Mouse (Mus musculus) midbrain, embryonic 15.5 days (tissue): ENCODE results near the gene Ap1g2. TPM values are rescaled to one million over a fixed set of nuclear protein-coding genes. Genes with fewer than 3 reads are reported as not detected.
A peak's percentile ranks its signal among the peaks of the same experiment; 100 is the strongest.

Experiments used
- ATAC-seq: fragments of 200-750 bp; cut with Nextera tagmentation; replicated peaks from 2 replicates; pipeline ENCODE4 v1.8.0; 2017; ENCODE audit warnings: moderate TSS enrichment
- H3K27ac ChIP-seq: fragments of 300-500 bp; sonication (generic); 2 replicates; pipeline ENCODE4 v1.5.1; 2015; ENCODE audit warnings: mild to moderate bottlenecking, inconsistent platforms
- H3K27me3 ChIP-seq: fragments of 300-500 bp; sonication (generic); replicated peaks from 2 replicates; pipeline ENCODE4 v1.6.1; 2015; ENCODE audit warnings: inconsistent platforms
- H3K36me3 ChIP-seq: fragments of 300-500 bp; sonication (generic); replicated peaks from 2 replicates; pipeline ENCODE4 v1.6.1; 2015; ENCODE audit warnings: inconsistent platforms
- H3K4me1 ChIP-seq: fragments of 300-500 bp; sonication (generic); 2 replicates; pipeline ENCODE4 v1.6.1; 2015; ENCODE audit warnings: inconsistent platforms
- H3K4me2 ChIP-seq: fragments of 300-500 bp; sonication (generic); 2 replicates; pipeline ENCODE4 v1.6.1; 2015; ENCODE audit warnings: inconsistent platforms, mild to moderate bottlenecking, moderate library complexity
- H3K4me3 ChIP-seq: fragments of 300-500 bp; sonication (generic); 2 replicates; pipeline ENCODE4 v1.5.1; 2015; ENCODE audit warnings: mild to moderate bottlenecking, inconsistent platforms
- H3K9ac ChIP-seq: fragments of 300-500 bp; sonication (generic); 2 replicates; pipeline ENCODE4 v1.6.1; 2015; ENCODE audit warnings: mild to moderate bottlenecking, inconsistent platforms
- H3K9me3 ChIP-seq: fragments of 300-500 bp; sonication (generic); 2 replicates; pipeline ENCODE4 v1.6.1; 2016; ENCODE audit warnings: inconsistent platforms
- WGBS: fragments of 180-500 bp; shearing (Covaris S2); methylation state at CpG from one replicate; pipeline ENCODE4 v1.1.7; 2015; ENCODE audit warnings: mixed read lengths; 5-methylcytosine and 5-hydroxymethylcytosine counted together
- polyA plus RNA-seq: library from polyadenylated mRNA; unstranded; fragments of >200 nt; fragmentation: Nextera tagmentation; extraction: Ambion mirVana; gene quantifications from 2 replicates; pipeline ENCODE4 v1.2.1, GENCODE M21; 2015

Gene Ap1g2
- polyA plus RNA-seq, 1 experiment from 2014 or later = 9.2 TPM

DNA sequence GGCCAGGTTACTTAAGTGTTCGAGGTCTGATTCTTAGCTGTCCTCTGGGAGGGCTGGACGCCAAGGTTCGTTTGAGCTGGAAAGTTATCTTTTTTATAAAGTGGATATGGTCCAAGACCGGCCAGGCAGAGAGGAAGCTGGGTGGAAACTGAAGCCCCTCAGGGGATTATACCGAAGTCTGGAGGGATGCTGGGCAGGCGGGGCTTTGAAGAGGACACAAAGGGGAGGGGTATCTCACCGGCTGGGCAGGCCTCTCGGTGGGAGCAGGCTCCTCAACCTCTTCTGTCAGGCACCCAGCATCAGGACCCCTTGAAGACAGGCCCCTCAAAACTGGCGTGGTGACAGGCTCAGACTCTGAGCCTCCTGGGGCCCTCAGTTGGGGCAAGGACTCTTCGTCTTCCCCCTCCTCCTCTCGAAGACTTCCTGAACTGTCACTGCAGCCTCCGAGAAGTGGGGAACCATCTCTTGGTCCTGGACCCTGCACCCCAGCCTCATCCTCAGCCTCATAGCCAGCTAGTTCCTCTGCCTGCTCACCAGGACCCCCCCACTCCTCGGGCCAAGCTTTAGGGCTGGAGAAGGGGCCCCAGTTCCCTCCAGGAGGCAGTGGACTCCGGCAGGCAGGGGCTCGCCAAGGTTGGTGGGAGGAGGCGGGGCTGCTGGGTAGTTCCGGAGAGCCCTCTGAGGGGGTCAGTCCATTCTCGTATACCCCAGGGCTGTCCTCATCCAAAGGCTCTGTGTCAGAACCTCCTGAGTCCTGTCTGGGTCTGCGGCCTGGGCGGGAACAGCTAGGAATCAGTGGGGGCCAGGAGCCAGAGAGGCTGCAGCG is 2.9 kb upstream of the Ap1g2 start:
- 0 out of 2 replicates have a peak overlapping the region, but pooled peaks have one; percentile 1 for H3K4me3 ChIP-seq
- no peaks in the 10 kb centered on the region for H3K9me3 ChIP-seq
- 0 out of 2 replicates have a peak, but pooled peaks have one; percentile 0 for ATAC-seq
- H3K36me3 ChIP-seq = no peaks in the 10 kb centered on the region; the same call in 1 of the 2 replicates
- WGBS = 5% methylated on average over 21 of the region's 21 CpGs
- H3K9ac ChIP-seq = peak overlapping the region; percentile 21; the same call in 1 of the 2 replicates
- H3K27ac ChIP-seq = peak overlapping the region; percentile 85
- H3K27me3 ChIP-seq = no peaks in the 10 kb centered on the region
- peaks cover 84% of the 10 kb centered on the region for H3K4me1 ChIP-seq
- peak overlapping the region; percentile 30 for H3K4me2 ChIP-seq

DNA sequence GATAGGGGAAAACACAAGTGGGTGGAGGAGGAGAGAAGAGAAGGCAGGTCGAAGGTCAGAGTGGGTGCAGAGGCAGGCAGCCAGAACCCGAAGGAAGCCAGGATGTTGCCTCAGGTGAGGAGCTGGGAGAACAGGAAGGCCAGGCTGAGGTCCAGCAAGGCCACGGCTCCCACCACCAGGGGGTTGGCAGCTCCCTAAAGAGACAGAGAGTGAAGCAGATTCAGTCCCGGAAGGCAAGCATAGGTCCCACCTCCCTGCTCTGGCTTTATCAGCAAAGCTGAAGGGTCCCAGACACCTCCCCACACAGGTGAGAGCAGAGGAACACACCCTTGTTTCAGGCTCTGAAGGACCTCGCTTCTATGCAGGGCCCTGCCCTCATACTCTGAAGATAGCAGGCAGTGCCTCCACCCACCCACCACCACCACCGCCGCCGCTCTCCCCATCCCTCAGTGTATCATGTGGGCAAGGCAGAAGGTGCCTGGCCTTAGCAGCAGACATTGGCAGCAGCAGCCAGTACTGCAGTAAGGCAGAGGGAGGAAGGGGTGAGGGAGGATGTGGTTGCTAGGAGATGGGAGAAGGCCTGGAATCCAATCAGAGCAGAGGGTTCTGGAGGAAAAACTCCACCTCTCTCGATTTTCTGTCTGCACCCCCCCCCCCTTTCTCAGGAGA is 1.9 kb upstream of the Ap1g2 start:
- ATAC-seq = peak; percentile 82
- Histone ChIP-seq H3K9me3 (no peaks in the 10 kb centered on the region), H3K4me2 (peak overlapping the region; percentile 34), H3K9ac (peak overlapping the region; percentile 34), H3K27ac (peak overlapping the region; percentile 85), H3K36me3 (no peaks in the 10 kb centered on the region; the same call in 1 of the 2 replicates), H3K27me3 (no peaks in the 10 kb centered on the region), H3K4me3 (no peak overlapping the region), H3K4me1 (peaks cover 75% of the 10 kb centered on the region)
- 28% methylated on average over 9 of the region's 9 CpGs for WGBS

GRCm38 (mm10) chr14:55106990-55107389 is 597 bp upstream of the Ap1g2 start:
- 63% methylated on average over 8 of the region's 8 CpGs for WGBS
- peaks cover 63% of the 10 kb centered on the region for H3K4me1 ChIP-seq
- ATAC-seq = no peak

GRCm38 (mm10) chr14:55105386-55105785 is 1.0 kb downstream of the Ap1g2 start:
- Histone ChIP-seq H3K4me2 (peak overlapping the region; percentile 96), H3K4me3 (peak overlapping the region; percentile 44), H3K27me3 (no peaks in the 10 kb centered on the region), H3K4me1 (peaks cover 48% of the 10 kb centered on the region), H3K9me3 (no peaks in the 10 kb centered on the region), H3K9ac (peak overlapping the region; percentile 70), H3K36me3 (no peaks in the 10 kb centered on the region), H3K27ac (peak overlapping the region; percentile 79)
- 4% methylated on average over 7 of the region's 7 CpGs for WGBS
- ATAC-seq = no peak

More at GRCm38 (mm10) chr14:55106990-55107389, 597 bp upstream of the Ap1g2 start:
- no peaks in the 10 kb centered on the region for H3K9me3 ChIP-seq
- no peaks in the 10 kb centered on the region for H3K27me3 ChIP-seq
- no peaks in the 10 kb centered on the region for H3K36me3 ChIP-seq
- no peak overlapping the region for H3K4me3 ChIP-seq
- 0 out of 2 replicates have a peak overlapping the region, but pooled peaks have one; percentile 0 for H3K27ac ChIP-seq
- no peak overlapping the region for H3K9ac ChIP-seq
- H3K4me2 ChIP-seq = no peak overlapping the region

- peaks cover 39% of the 10 kb centered on the region for H3K4me1 ChIP-seq
- 87% methylated on average over 18 of the region's 18 CpGs for WGBS
- no peaks in the 10 kb centered on the region for H3K9me3 ChIP-seq
- no peak overlapping the region for H3K4me3 ChIP-seq
- no peak overlapping the region for H3K4me2 ChIP-seq
- no peaks in the 10 kb centered on the region for H3K27me3 ChIP-seq
- no peak overlapping the region for H3K9ac ChIP-seq
- ATAC-seq = no peak
- H3K27ac ChIP-seq = no peak overlapping the region
- H3K36me3 ChIP-seq = no peaks in the 10 kb centered on the region
These were observed 2.0 kb downstream of the Ap1g2 start for GRCm38 (mm10) chr14:55104365-55104764.

DNA sequence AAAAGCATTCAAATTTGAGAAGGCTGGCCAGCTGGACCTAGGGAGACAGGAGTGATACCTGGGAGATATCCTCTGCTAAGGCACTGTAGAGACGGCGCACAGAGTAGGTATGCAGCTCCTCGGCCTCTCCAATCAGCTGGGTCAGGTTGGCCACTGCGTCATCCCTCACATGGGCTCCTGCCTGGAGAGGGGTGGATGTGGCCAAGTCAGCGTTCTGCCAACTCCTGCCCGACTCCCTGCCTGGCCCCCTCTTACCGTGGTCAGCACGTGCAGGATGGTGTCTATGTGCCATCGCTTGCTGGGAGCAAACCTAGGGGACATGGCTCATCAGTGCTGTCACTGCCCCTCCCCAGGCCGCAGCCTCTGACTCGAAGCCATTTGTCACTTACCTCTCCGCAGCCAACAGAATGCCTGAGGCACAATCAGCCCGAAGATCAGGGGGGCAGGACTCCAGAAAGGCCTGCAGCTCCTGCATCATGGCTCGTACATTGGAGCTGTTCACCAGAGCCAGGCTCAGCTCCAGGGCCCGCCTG is 4.1 kb downstream of the Ap1g2 start:
- WGBS = 88% methylated on average over 15 of the region's 15 CpGs
- ATAC-seq = no peak

GRCm38 (mm10) chr14:55101592-55101991 is 4.8 kb downstream of the Ap1g2 start:
- H3K36me3 ChIP-seq = 0 out of 2 replicates have a peak, but pooled peaks cover 3% of the 10 kb centered on the region
- no peak overlapping the region for H3K4me3 ChIP-seq
- H3K4me1 ChIP-seq = peaks cover 33% of the 10 kb centered on the region
- no peak overlapping the region for H3K9ac ChIP-seq
- no peak overlapping the region for H3K4me2 ChIP-seq
- WGBS = 47% methylated on average over 4 of the region's 4 CpGs
- H3K9me3 ChIP-seq = no peaks in the 10 kb centered on the region
- no peaks in the 10 kb centered on the region for H3K27me3 ChIP-seq
- ATAC-seq = no peak
- no peak overlapping the region for H3K27ac ChIP-seq

More for the DNA sequence above, 4.1 kb downstream of the Ap1g2 start:
- Histone ChIP-seq H3K36me3 (0 out of 2 replicates have a peak, but pooled peaks cover 3% of the 10 kb centered on the region), H3K27me3 (no peaks in the 10 kb centered on the region), H3K4me3 (no peak overlapping the region), H3K4me1 (peaks cover 26% of the 10 kb centered on the region), H3K9ac (no peak overlapping the region), H3K4me2 (no peak overlapping the region), H3K27ac (no peak overlapping the region), H3K9me3 (no peaks in the 10 kb centered on the region)

DNA sequence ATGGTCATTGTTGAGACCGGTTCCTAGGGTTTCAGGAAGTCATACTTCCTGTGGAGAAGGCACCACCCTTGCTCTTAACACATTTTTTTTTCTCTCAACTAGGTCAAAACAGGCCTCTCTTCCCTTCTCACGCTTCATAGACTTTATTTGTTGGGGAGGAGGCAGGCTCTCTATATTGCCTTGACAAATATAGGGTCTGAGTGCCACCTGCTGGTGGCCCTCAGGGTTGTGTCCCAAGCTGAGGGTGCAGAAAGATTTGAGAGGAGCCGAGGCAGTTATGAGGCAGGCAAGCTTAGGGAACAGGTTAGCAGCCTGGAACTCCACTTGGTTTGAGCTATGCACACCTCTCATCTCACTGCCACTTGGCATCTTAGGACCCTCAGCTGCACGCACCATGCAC is 8.3 kb downstream of the Ap1g2 start:
- H3K9me3 ChIP-seq = no peaks in the 10 kb centered on the region
- no peak for ATAC-seq
- H3K9ac ChIP-seq = no peak overlapping the region
- H3K4me3 ChIP-seq = no peak overlapping the region
- 0 out of 2 replicates have a peak, but pooled peaks cover 3% of the 10 kb centered on the region for H3K36me3 ChIP-seq
- H3K27me3 ChIP-seq = no peaks in the 10 kb centered on the region
- WGBS = 54% methylated on average over 4 of the region's 4 CpGs
- no peak overlapping the region for H3K4me2 ChIP-seq
- H3K27ac ChIP-seq = peak overlapping the region; percentile 22; the same call in 1 of the 2 replicates
- H3K4me1 ChIP-seq = peaks cover 31% of the 10 kb centered on the region

- H3K36me3 ChIP-seq = 0 out of 2 replicates have a peak, but pooled peaks cover 3% of the 10 kb centered on the region
- 48% methylated on average over 10 of the region's 10 CpGs for WGBS
- H3K4me3 ChIP-seq = no peak overlapping the region
- no peaks in the 10 kb centered on the region for H3K27me3 ChIP-seq
- H3K4me1 ChIP-seq = peaks cover 31% of the 10 kb centered on the region
- peak overlapping the region; percentile 21; the same call in 1 of the 2 replicates for H3K9ac ChIP-seq
- peak overlapping the region; percentile 22; the same call in 1 of the 2 replicates for H3K27ac ChIP-seq
- 0 out of 2 replicates have a peak overlapping the region, but pooled peaks have one; percentile 16 for H3K4me2 ChIP-seq
- ATAC-seq = no peak
- no peaks in the 10 kb centered on the region for H3K9me3 ChIP-seq
These were observed 8.7 kb downstream of the Ap1g2 start for GRCm38 (mm10) chr14:55097646-55098045.

- Histone ChIP-seq H3K9me3 (no peaks in the 10 kb centered on the region), H3K4me1 (peaks cover 34% of the 10 kb centered on the region), H3K4me2 (peak overlapping the region; percentile 16; the same call in 1 of the 2 replicates), H3K36me3 (0 out of 2 replicates have a peak, but pooled peaks cover 3% of the 10 kb centered on the region), H3K4me3 (no peak overlapping the region), H3K27ac (no peak overlapping the region), H3K9ac (peak overlapping the region; percentile 21; the same call in 1 of the 2 replicates), H3K27me3 (no peaks in the 10 kb centered on the region)
- WGBS = 49% methylated on average over 9 of the region's 9 CpGs
- ATAC-seq = no peak
These were observed 9.8 kb downstream of the Ap1g2 start for GRCm38 (mm10) chr14:55096573-55097087.

DNA sequence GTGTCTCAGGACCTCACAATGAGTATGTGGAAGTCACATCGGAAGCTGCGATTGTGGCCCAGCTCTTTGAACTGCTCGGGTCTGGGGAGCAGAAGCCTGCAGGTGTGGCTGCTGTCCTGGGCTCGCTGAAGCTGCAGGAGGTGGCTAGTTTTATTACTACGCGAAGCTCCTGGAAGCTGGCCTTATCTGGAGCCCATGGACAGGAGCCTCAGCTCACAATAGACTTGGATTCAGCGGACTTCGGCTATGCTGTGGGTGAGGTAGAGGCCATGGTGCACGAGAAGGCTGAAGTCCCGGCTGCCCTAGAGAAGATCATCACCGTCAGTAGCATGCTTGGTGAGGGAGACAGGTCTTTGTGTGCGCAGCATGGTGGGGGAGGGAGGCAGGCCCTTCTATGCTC is 10.7 kb downstream of the Ap1g2 start:
- peak overlapping the region; percentile 72 for H3K4me2 ChIP-seq
- no peaks in the 10 kb centered on the region for H3K9me3 ChIP-seq
- H3K4me3 ChIP-seq = peak overlapping the region; percentile 69
- 0 out of 2 replicates have a peak overlapping the region, but pooled peaks have one; percentile 97 for H3K27ac ChIP-seq
- WGBS = 66% methylated on average over 12 of the region's 12 CpGs
- H3K4me1 ChIP-seq = peaks cover 38% of the 10 kb centered on the region
- 0 out of 2 replicates have a peak, but pooled peaks cover 3% of the 10 kb centered on the region for H3K36me3 ChIP-seq
- H3K27me3 ChIP-seq = no peaks in the 10 kb centered on the region
- no peak for ATAC-seq
- peak overlapping the region; percentile 33; the same call in 1 of the 2 replicates for H3K9ac ChIP-seq
